Mouse (Mus musculus) brown adipose tissue, adult 24 weeks (tissue): ENCODE results near the gene Kcnh5. TPM values are rescaled to one million over a fixed set of nuclear protein-coding genes. Genes with fewer than 3 reads are reported as not detected.

ENCODE experiments used
- H3K27ac ChIP-seq: fragments of 200-500 bp; replicated peaks from 2 replicates; pipeline ENCODE4 v1.5.1; 2012; ENCODE audit warnings: low read depth, mild to moderate bottlenecking, low read length
- H3K4me1 ChIP-seq: fragments of 200-500 bp; 2 replicates; pipeline ENCODE4 v1.6.1; 2012; ENCODE audit warnings: low read length, mixed read lengths; ENCODE audit not compliant: control insufficient read depth, insufficient read depth, insufficient read length
- H3K4me3 ChIP-seq: fragments of 200-500 bp; 2 replicates; pipeline ENCODE4 v1.5.1; 2012; ENCODE audit warnings: low read depth, mild to moderate bottlenecking, low read length, moderate library complexity; ENCODE audit not compliant: insufficient read depth
- polyA plus RNA-seq: library from polyadenylated mRNA; stranded (reverse); fragments of >200 nt; gene quantifications from 2 replicates; pipeline ENCODE4 v1.2.4, GENCODE M21; 2012; ENCODE audit not compliant: missing spikeins, insufficient read depth, insufficient read length

Kcnh5 gene
- polyA plus RNA-seq, 1 experiment = not detected

GRCm38 (mm10) chr12:75061731-75062130 lies 115.4 kb downstream of the Kcnh5 start:
- H3K4me3 ChIP-seq = no peak overlapping the region
- H3K27ac ChIP-seq = no peak overlapping the region
- H3K4me1 ChIP-seq = no peaks in the 10 kb centered on the region

- Histone ChIP-seq H3K27ac (no peak overlapping the region), H3K4me1 (no peaks in the 10 kb centered on the region), H3K4me3 (no peak overlapping the region)
These were observed 123.4 kb downstream of the Kcnh5 start for GRCm38 (mm10) chr12:75053731-75054130.

GRCm38 (mm10) chr12:75036694-75037093 lies 140.4 kb downstream of the Kcnh5 start:
- Histone ChIP-seq H3K4me3 (no peak overlapping the region), H3K4me1 (no peaks in the 10 kb centered on the region), H3K27ac (no peak overlapping the region)

- no peak overlapping the region for H3K27ac ChIP-seq
- no peak overlapping the region for H3K4me3 ChIP-seq
- no peaks in the 10 kb centered on the region for H3K4me1 ChIP-seq
These were observed 144.9 kb downstream of the Kcnh5 start for GRCm38 (mm10) chr12:75031970-75032864.

- Histone ChIP-seq H3K27ac (no peak overlapping the region), H3K4me3 (no peak overlapping the region), H3K4me1 (no peaks in the 10 kb centered on the region)
These were observed 205.9 kb downstream of the Kcnh5 start for GRCm38 (mm10) chr12:74971187-74971586.

- Histone ChIP-seq H3K4me1 (no peaks in the 10 kb centered on the region), H3K4me3 (no peak overlapping the region)
These were observed 207.7 kb downstream of the Kcnh5 start for GRCm38 (mm10) chr12:74969420-74969819.

GRCm38 (mm10) chr12:74966266-74966665 lies 210.9 kb downstream of the Kcnh5 start:
- no peaks in the 10 kb centered on the region for H3K4me1 ChIP-seq
- no peak overlapping the region for H3K4me3 ChIP-seq
- H3K27ac ChIP-seq = no peak overlapping the region

More at GRCm38 (mm10) chr12:74969420-74969819, 207.7 kb downstream of the Kcnh5 start:
- no peak overlapping the region for H3K27ac ChIP-seq

GRCm38 (mm10) chr12:74952661-74953060 lies 224.5 kb downstream of the Kcnh5 start:
- no peak overlapping the region for H3K4me3 ChIP-seq
- H3K27ac ChIP-seq = no peak overlapping the region
- H3K4me1 ChIP-seq = no peaks in the 10 kb centered on the region

GRCm38 (mm10) chr12:74951124-74952115 lies 225.7 kb downstream of the Kcnh5 start:
- Histone ChIP-seq H3K27ac (no peak overlapping the region), H3K4me1 (no peaks in the 10 kb centered on the region), H3K4me3 (no peak overlapping the region)

- no peak overlapping the region for H3K27ac ChIP-seq
- H3K4me1 ChIP-seq = no peaks in the 10 kb centered on the region
- H3K4me3 ChIP-seq = no peak overlapping the region
These were observed 275.8 kb downstream of the Kcnh5 start for GRCm38 (mm10) chr12:74901331-74901730.

GRCm38 (mm10) chr12:74900777-74901176 lies 276.4 kb downstream of the Kcnh5 start:
- Histone ChIP-seq H3K27ac (no peak overlapping the region), H3K4me1 (no peaks in the 10 kb centered on the region), H3K4me3 (no peak overlapping the region)

- Histone ChIP-seq H3K4me3 (no peak overlapping the region), H3K4me1 (no peaks in the 10 kb centered on the region), H3K27ac (no peak overlapping the region)
These were observed 278.1 kb downstream of the Kcnh5 start for GRCm38 (mm10) chr12:74899055-74899454.

- Histone ChIP-seq H3K4me1 (no peaks in the 10 kb centered on the region), H3K4me3 (no peak overlapping the region), H3K27ac (no peak overlapping the region)
These were observed 278.9 kb downstream of the Kcnh5 start for GRCm38 (mm10) chr12:74898211-74898610.

GRCm38 (mm10) chr12:74894870-74895423 lies 282.2 kb downstream of the Kcnh5 start:
- Histone ChIP-seq H3K27ac (no peak overlapping the region), H3K4me3 (no peak overlapping the region), H3K4me1 (no peaks in the 10 kb centered on the region)

GRCm38 (mm10) chr12:74889419-74889818 lies 287.7 kb downstream of the Kcnh5 start:
- Histone ChIP-seq H3K4me3 (no peak overlapping the region), H3K4me1 (no peaks in the 10 kb centered on the region)

More at GRCm38 (mm10) chr12:74889419-74889818, 287.7 kb downstream of the Kcnh5 start:
- no peak overlapping the region for H3K27ac ChIP-seq
